Mouse (Mus musculus) myocyte (in vitro differentiated cells): ENCODE measurements at regions not wholly inside any gene's neighbourhood (a gene's known extent, or its start where the extent isn't known, plus 50 kb on each side); places are given as distances from the start of the nearest gene placed in this dataset.

Experiments
- MAX ChIP-seq: IDR thresholded peaks from one replicate; pipeline ENCODE4 v1.6.1; 2011; ENCODE audit warnings: low read depth, mild to moderate bottlenecking, control low read depth
- MYOD1 ChIP-seq, 3 experiments: IDR thresholded peaks; one replicate each; pipeline ENCODE4 v1.6.1; 2011; ENCODE audit warnings: control low read depth in 2 of 3, low read depth in 2 of 3, mild to moderate bottlenecking in 2 of 3, moderate library complexity in 1 of 3; ENCODE audit not compliant: insufficient read length in 2 of 3, control insufficient read depth in 1 of 3
- MYOG ChIP-seq, 3 experiments: IDR thresholded peaks; one replicate each; pipeline ENCODE4 v1.6.1; 2011; ENCODE audit warnings: control low read depth in 2 of 3, low read depth in 2 of 3, mild to moderate bottlenecking in 2 of 3; ENCODE audit not compliant: insufficient read length in 2 of 3, control insufficient read depth in 1 of 3, insufficient read depth in 1 of 3
- POLR2A ChIP-seq: IDR thresholded peaks from one replicate; pipeline ENCODE4 v1.6.1; 2011; ENCODE audit warnings: low read depth, mild to moderate bottlenecking, control low read depth, moderate library complexity; ENCODE audit not compliant: insufficient read length
- POLR2AphosphoS2 ChIP-seq: IDR thresholded peaks from one replicate; pipeline ENCODE4 v1.6.1; 2011; ENCODE audit warnings: low read depth, control low read depth; ENCODE audit not compliant: insufficient read length
- REST ChIP-seq: IDR thresholded peaks from one replicate; pipeline ENCODE4 v1.6.1; 2011; ENCODE audit warnings: mild to moderate bottlenecking, control low read depth, moderate library complexity; ENCODE audit not compliant: insufficient read depth, insufficient read length
- SRF ChIP-seq: IDR thresholded peaks from one replicate; pipeline ENCODE4 v1.6.1; 2011; ENCODE audit warnings: low read depth; ENCODE audit not compliant: control insufficient read depth, insufficient read length
- TCF12 ChIP-seq: IDR thresholded peaks from one replicate; pipeline ENCODE4 v1.6.1; 2011; ENCODE audit warnings: mild to moderate bottlenecking, control low read depth; ENCODE audit not compliant: poor library complexity, insufficient read depth, severe bottlenecking
- TCF3 ChIP-seq: IDR thresholded peaks from one replicate; pipeline ENCODE4 v1.6.1; 2011; ENCODE audit warnings: low read depth, control low read depth; ENCODE audit not compliant: insufficient read length
- USF1 ChIP-seq: IDR thresholded peaks from one replicate; pipeline ENCODE4 v1.6.1; 2011; ENCODE audit warnings: low read depth, mild to moderate bottlenecking, control low read depth, moderate library complexity

DNA sequence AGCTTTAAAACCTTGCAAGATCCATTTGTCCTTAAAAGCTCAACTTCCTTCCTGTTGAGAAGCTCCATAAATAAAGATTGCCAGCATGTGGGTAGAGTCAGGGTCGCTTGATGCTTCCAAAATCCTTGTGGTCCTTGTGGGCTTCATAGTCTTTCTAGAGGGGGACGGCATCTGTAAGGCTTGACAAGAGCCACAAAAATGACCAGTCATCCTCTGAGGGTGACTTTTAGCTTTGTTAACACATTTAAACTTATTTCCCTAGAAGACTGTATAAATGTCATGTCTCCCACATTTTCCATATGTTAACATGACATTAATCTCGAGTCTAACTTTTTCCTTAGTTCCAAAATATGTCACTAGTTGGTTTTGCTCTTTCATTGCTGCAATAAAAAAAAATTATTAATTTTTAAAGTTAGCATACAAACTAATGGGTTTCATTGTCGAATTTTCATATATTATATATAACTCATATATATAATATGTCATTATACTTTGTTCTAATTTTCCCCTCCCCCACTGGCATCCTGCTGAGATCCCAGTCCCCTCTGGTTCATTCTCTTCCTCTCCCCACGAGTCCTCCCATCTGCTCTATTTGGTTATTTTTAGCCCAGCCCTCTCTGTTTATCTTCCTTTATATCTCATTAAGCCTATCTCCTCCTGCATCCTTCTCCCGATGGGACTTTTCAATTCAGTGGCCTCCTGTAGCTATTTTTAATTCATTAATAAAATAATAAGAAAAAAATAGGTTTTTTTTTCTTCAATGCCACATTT lies 199.3 kb upstream of the Cited2 start:
- TF ChIP-seq MAX (no peak), POLR2AphosphoS2 (no peak), POLR2A (no peak), USF1 (no peak), MYOG (IDR thresholded peaks at IDR 0.05; ENCODE audit: control insufficient read depth in 1 of 3, insufficient read depth in 1 of 3, insufficient read length in 2 of 3, low read depth in 2 of 3) (no peak), REST (no peak), MYOD1 (IDR thresholded peaks at IDR 0.05; ENCODE audit: control insufficient read depth in 1 of 3, insufficient read length in 2 of 3, low read depth in 2 of 3) (no peak), TCF3 (no peak), SRF (no peak), TCF12 (no peak)
